Mouse (Mus musculus) lung, postnatal 0 days (tissue): Measurements from ENCODE around the gene Zdhhc16.

Experiments
- CTCF ChIP-seq: IDR thresholded peaks from 2 replicates; pipeline ENCODE4 v1.5.1; 2016; ENCODE audit warnings: antibody characterized with exemption, mild to moderate bottlenecking
- EP300 ChIP-seq: IDR thresholded peaks from 2 replicates; pipeline ENCODE4 v1.6.1; 2016; ENCODE audit warnings: antibody characterized with exemption, mild to moderate bottlenecking, control low read depth

DNA sequence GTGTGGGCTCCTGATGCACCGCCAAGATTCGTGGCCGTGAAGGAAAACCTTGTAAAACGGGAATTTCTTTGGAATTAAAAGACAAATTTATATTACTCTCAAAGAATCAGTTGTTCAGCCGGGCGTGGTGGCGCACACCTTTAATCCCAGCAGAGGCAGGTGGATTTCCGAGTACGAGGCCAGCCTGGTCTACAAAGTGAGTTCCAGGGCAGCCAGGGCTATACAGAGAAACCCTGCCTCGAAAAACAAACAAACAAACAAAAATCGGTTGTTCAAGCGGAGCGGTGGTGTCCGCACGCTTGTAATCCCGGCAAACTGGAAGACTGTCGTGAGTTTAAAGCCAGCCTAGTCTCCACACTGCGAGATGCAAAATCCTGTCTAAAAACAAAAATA is 37.0 kb upstream of the Zdhhc16 start:
- TF ChIP-seq CTCF (no peak), EP300 (no peak)
